Mouse (Mus musculus): ENCODE results near the gene Smc3. TPM values are rescaled to one million over a fixed set of nuclear protein-coding genes. Genes with fewer than 3 reads are reported as not detected.

The Smc3 gene
- total and polyA plus RNA-seq, 3 experiments, result 45.7 to 76.3 (median 56.0) TPM

GRCm38 (mm10) chr19:53668821-53669220, 68.6 kb downstream of the Smc3 start:
- H3K4me1 ChIP-seq (ENCODE audit: control insufficient read depth in 1 of 2, insufficient read depth in 2 of 2), result peaks cover 0 to 41% of the 10 kb centered on the region in 2 experiments; a peak in 2 of 4 replicates
- DNase-seq (ENCODE audit: extremely low read depth), result peak; percentile 34
- TF ChIP-seq PAX5 (IDR thresholded peaks at IDR 0.05; ENCODE audit: low read length) (no peak), SMC3 (IDR thresholded peaks at IDR 0.05; ENCODE audit: low read depth, low read length) (no peak), MYC (IDR thresholded peaks at IDR 0.05; ENCODE audit: low read depth, low read length) (0 out of 2 replicates have a peak, but pooled peaks have one; percentile 29), ETS1 (conservative IDR thresholded peaks at IDR 0.05; ENCODE audit: low read depth, low read length) (0 out of 2 replicates have a peak, but pooled peaks have one; percentile 12), ZKSCAN1 (IDR thresholded peaks at IDR 0.05; ENCODE audit: borderline replicate concordance, low read depth, low read length) (no peak), IRF4 (IDR thresholded peaks at IDR 0.05; ENCODE audit: low read depth, low read length) (no peak), JUN (IDR thresholded peaks at IDR 0.05; ENCODE audit: insufficient read depth, low read depth, low read length) (no peak), EP300 (IDR thresholded peaks at IDR 0.05; ENCODE audit: low read length) (peak; percentile 35; the same call in 1 of the 2 replicates), ELF1 (IDR thresholded peaks at IDR 0.05; ENCODE audit: low read depth, low read length) (no peak), TBP (conservative IDR thresholded peaks at IDR 0.05; ENCODE audit: low read depth, low read length) (no peak), RAD21 (IDR thresholded peaks at IDR 0.05; ENCODE audit: low read depth, low read length) (no peak), RCOR1 (conservative IDR thresholded peaks at IDR 0.05; ENCODE audit: low read depth, low read length) (no peak), NRF1 (IDR thresholded peaks at IDR 0.05; ENCODE audit: low read depth, low read length) (no peak), USF2 (conservative IDR thresholded peaks at IDR 0.05; ENCODE audit: low read depth, low read length) (no peak), ZNF384 (IDR thresholded peaks at IDR 0.05; ENCODE audit: low read depth, low read length) (no peak), NELFE (IDR thresholded peaks at IDR 0.05; ENCODE audit: low read depth, low read length) (no peak), POLR2AphosphoS2 (IDR thresholded peaks at IDR 0.05; ENCODE audit: low read depth, low read length) (no peak)
- no peaks in the 10 kb centered on the region for H3K9me3 ChIP-seq (replicated peaks; ENCODE audit: low read length)
- H3K79me2 ChIP-seq (replicated peaks; ENCODE audit: control insufficient read depth, extremely low read depth, insufficient read depth, poor library complexity, severe bottlenecking), result no peaks in the 10 kb centered on the region
- H3K27me3 ChIP-seq (replicated peaks), result no peaks in the 10 kb centered on the region
- dilution Hi-C loops (cut with MboI; ENCODE audit: extremely low pct_ligation_motif_present, extremely low pct_unique_long_range_greater_than_20kb, low sequenced_read_pairs) (no loop called here), in situ Hi-C loops (cut with MboI; ENCODE audit: low pct_ligation_motif_present, low pct_unique_long_range_greater_than_20kb, low sequenced_read_pairs) (no loop called here)
- H3K9ac ChIP-seq (ENCODE audit: insufficient read depth, low read depth), result no peak overlapping the region
- H3K4me3 ChIP-seq (replicated peaks in 1 of 3; ENCODE audit: low read depth in 2 of 3, low read length in 2 of 3, poor library complexity in 1 of 3), result no peak overlapping the region
- H3K27ac ChIP-seq (ENCODE audit: insufficient read depth, low read depth), result no peak overlapping the region
- H3K4me2 ChIP-seq (ENCODE audit: insufficient read depth, low read depth, poor library complexity, severe bottlenecking), result no peak overlapping the region
- no peaks in the 10 kb centered on the region for H3K36me3 ChIP-seq (replicated peaks in 1 of 2; ENCODE audit: control insufficient read depth in 1 of 2, insufficient read depth in 1 of 2, low read length in 1 of 2)

DNA sequence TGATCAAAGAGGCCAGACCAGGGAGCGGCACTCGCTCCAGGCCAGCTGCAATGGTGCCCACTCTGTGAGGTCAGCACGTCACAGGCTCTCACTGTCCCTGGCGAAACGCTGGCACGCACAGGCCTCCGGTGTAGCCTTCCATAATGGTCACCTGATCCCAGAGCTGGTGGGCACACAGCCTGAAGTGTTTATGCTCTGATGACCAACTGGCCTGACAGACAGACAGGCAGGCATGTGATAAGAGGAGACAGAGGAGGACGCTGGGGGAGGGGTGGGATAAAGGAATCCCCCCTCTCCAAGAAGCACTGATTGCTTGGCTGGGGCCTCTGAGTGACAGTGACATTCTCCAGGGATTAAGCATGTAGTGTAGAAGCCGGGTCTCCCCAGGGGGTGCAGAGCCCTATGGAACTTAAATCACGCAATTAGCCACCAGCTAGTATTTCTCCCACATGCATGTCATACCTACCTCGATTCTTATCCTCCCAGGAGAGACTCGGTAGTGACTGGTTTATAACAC, 70.5 kb downstream of the Smc3 start:
- dilution Hi-C loops (cut with MboI; ENCODE audit: extremely low pct_ligation_motif_present, extremely low pct_unique_long_range_greater_than_20kb, low sequenced_read_pairs), result no loop called here
- in situ Hi-C loops (cut with MboI; ENCODE audit: low pct_ligation_motif_present, low pct_unique_long_range_greater_than_20kb, low sequenced_read_pairs), result no loop called here
- Histone ChIP-seq H3K9me3 (replicated peaks; ENCODE audit: low read length) (no peaks in the 10 kb centered on the region), H3K9ac (ENCODE audit: insufficient read depth, low read depth) (no peak overlapping the region), H3K27me3 (replicated peaks) (no peaks in the 10 kb centered on the region), H3K4me1 (ENCODE audit: control insufficient read depth in 1 of 2, insufficient read depth in 2 of 2) (peaks cover 0 to 49% of the 10 kb centered on the region in 2 experiments; a peak in 2 of 4 replicates), H3K79me2 (replicated peaks; ENCODE audit: control insufficient read depth, extremely low read depth, insufficient read depth, poor library complexity, severe bottlenecking) (no peaks in the 10 kb centered on the region), H3K36me3 (replicated peaks in 1 of 2; ENCODE audit: control insufficient read depth in 1 of 2, insufficient read depth in 1 of 2, low read length in 1 of 2) (no peaks in the 10 kb centered on the region), H3K27ac (ENCODE audit: insufficient read depth, low read depth) (no peak overlapping the region), H3K4me3 (replicated peaks in 1 of 3; ENCODE audit: low read depth in 2 of 3, low read length in 2 of 3, poor library complexity in 1 of 3) (no peak overlapping the region), H3K4me2 (ENCODE audit: insufficient read depth, low read depth, poor library complexity, severe bottlenecking) (no peak overlapping the region)
- no peak for DNase-seq (ENCODE audit: extremely low read depth)
- no peak for TF ChIP-seq MAZ (IDR thresholded peaks at IDR 0.05; ENCODE audit: low read depth, low read length)
- TF ChIP-seq ELF1 (IDR thresholded peaks at IDR 0.05; ENCODE audit: low read depth, low read length), result no peak
- no peak for TF ChIP-seq POLR2A (IDR thresholded peaks at IDR 0.05; ENCODE audit: low read depth, low read length)
- TF ChIP-seq JUN (IDR thresholded peaks at IDR 0.05; ENCODE audit: insufficient read depth, low read depth, low read length), result no peak
- TF ChIP-seq TBP (conservative IDR thresholded peaks at IDR 0.05; ENCODE audit: low read depth, low read length), result no peak
- no peak for TF ChIP-seq BHLHE40 (IDR thresholded peaks at IDR 0.05; ENCODE audit: low read depth, low read length)
- no peak for TF ChIP-seq USF2 (conservative IDR thresholded peaks at IDR 0.05; ENCODE audit: low read depth, low read length)
- TF ChIP-seq JUND (conservative IDR thresholded peaks at IDR 0.05; ENCODE audit: low read depth, low read length), result no peak
- no peak for TF ChIP-seq E2F4 (IDR thresholded peaks at IDR 0.05; ENCODE audit: insufficient replicate concordance, low read depth, low read length)
- TF ChIP-seq ZKSCAN1 (IDR thresholded peaks at IDR 0.05; ENCODE audit: borderline replicate concordance, low read depth, low read length), result no peak
- TF ChIP-seq USF1 (IDR thresholded peaks at IDR 0.05; ENCODE audit: low read depth, low read length), result no peak
- no peak for TF ChIP-seq PAX5 (IDR thresholded peaks at IDR 0.05; ENCODE audit: low read length)
- TF ChIP-seq NRF1 (IDR thresholded peaks at IDR 0.05; ENCODE audit: low read depth, low read length), result no peak
- no peak for TF ChIP-seq NELFE (IDR thresholded peaks at IDR 0.05; ENCODE audit: low read depth, low read length)
- no peak for TF ChIP-seq SMC3 (IDR thresholded peaks at IDR 0.05; ENCODE audit: low read depth, low read length)
- no peak for TF ChIP-seq CHD2 (IDR thresholded peaks at IDR 0.05; ENCODE audit: low read length)
- TF ChIP-seq HCFC1 (IDR thresholded peaks at IDR 0.05; ENCODE audit: low read depth, low read length), result no peak

Measured in CH12.LX (cell line).